Mouse (Mus musculus) layer of hippocampus, postnatal 10 days (tissue): ENCODE results near the gene Inpp5b. TPM values are rescaled to one million over a fixed set of nuclear protein-coding genes. Genes with fewer than 3 reads are reported as not detected.

ENCODE experiments used
- microRNA-seq, 2 experiments: library from miRNA; unstranded; fragments of <30 nt; microRNA quantifications; one replicate each; pipeline ENCODE4 v1.2.0; 2021
- total RNA-seq, 2 experiments: library from RNA; stranded (reverse); gene quantifications; 2 replicates each; pipeline ENCODE4 v1.2.3; 2021

The Inpp5b gene
- total RNA-seq, 2 experiments from 2014 or later, result 37.8 to 38.9 TPM

Small RNA genes lying within 50 kb of the gene (microRNA-seq; reads per million reads assigned to microRNA genes)
- gene Gm24721, result 0 reads per million in 2 experiments
- 0 reads per million in 2 experiments for gene Mir697
- gene Mir698, result 0.59 to 1.1 reads per million in 2 experiments

Other genes starting within 250 kb of the Inpp5b start
- gene 3100002H09Rik, start 131.0 kb upstream of the Inpp5b start, total RNA-seq, result 1 to 10 TPM in 1 of 2 experiments, under 1 TPM in 1; 0.94 to 1.7 TPM
- gene Pou3f1, start 85.0 kb upstream of the Inpp5b start, total RNA-seq, result 10 to 100 TPM; 48.6 to 55.5 TPM
- 10 to 100 TPM; 17.8 to 18.5 TPM for gene Utp11, start 48.2 kb upstream of the Inpp5b start, total RNA-seq
- gene Fhl3, start 41.1 kb upstream of the Inpp5b start, total RNA-seq, result 1 to 10 TPM; 4.3 to 5.0 TPM
- 10 to 100 TPM; 36.8 to 41.3 TPM for gene Sf3a3, start 27.1 kb upstream of the Inpp5b start, total RNA-seq
- 10 to 100 TPM; 20.6 to 24.1 TPM for gene Mtf1, start 60.3 kb downstream of the Inpp5b start, total RNA-seq
- 10 to 100 TPM; 24.5 to 26.6 TPM for gene Yrdc, start 108.8 kb downstream of the Inpp5b start, total RNA-seq
- 100 to 1,000 TPM; 107 to 115 TPM for gene 1110065P20Rik, start 109.3 kb downstream of the Inpp5b start, total RNA-seq
- gene Maneal, start 120.3 kb downstream of the Inpp5b start, total RNA-seq, result 10 to 100 TPM; 43.5 to 48.3 TPM
- gene Epha10, start 139.0 kb downstream of the Inpp5b start, total RNA-seq, result 10 to 100 TPM; 12.8 to 16.9 TPM
- 10 to 100 TPM; 19.0 to 21.8 TPM for gene 9930104L06Rik, start 195.2 kb downstream of the Inpp5b start, total RNA-seq
- gene Cdca8, start 197.5 kb downstream of the Inpp5b start, total RNA-seq, result 1 to 10 TPM; 5.4 to 6.2 TPM
- 10 to 100 TPM; 13.7 to 16.4 TPM for gene Rspo1, start 244.6 kb downstream of the Inpp5b start, total RNA-seq